Mouse (Mus musculus): ENCODE data around the gene Mkln1. TPM values are rescaled to one million over a fixed set of nuclear protein-coding genes. Genes with fewer than 3 reads are reported as not detected.

Mkln1 gene
- polyA plus RNA-seq, 1 experiment: 40.7 TPM

GRCm38 (mm10) chr6:31522478-31522877, 123.9 kb downstream of the Mkln1 start:
- no peak for TF ChIP-seq POLR2A (IDR thresholded peaks at IDR 0.05; ENCODE audit: control insufficient read depth, low read depth, low read length)
- TF ChIP-seq CTCF (IDR thresholded peaks at IDR 0.05; ENCODE audit: control insufficient read depth, insufficient read depth, insufficient replicate concordance, low read depth, low read length): no peak
- no peaks in the 10 kb centered on the region for H3K27me3 ChIP-seq (ENCODE audit: control insufficient read depth, insufficient read depth, low read length)
- no peak overlapping the region for H3K4me3 ChIP-seq (ENCODE audit: control insufficient read depth, low read depth, low read length)
- H3K36me3 ChIP-seq (ENCODE audit: control insufficient read depth, insufficient read depth, low read length): no peaks in the 10 kb centered on the region
- H3K27ac ChIP-seq (ENCODE audit: control insufficient read depth, insufficient read depth, low read depth, low read length): no peak overlapping the region
- H3K4me1 ChIP-seq (ENCODE audit: control insufficient read depth, insufficient read depth, low read length): peaks cover 3% of the 10 kb centered on the region; the same call in 1 of the 2 replicates

GRCm38 (mm10) chr6:31523039-31523438, 124.5 kb downstream of the Mkln1 start:
- no peaks in the 10 kb centered on the region for H3K36me3 ChIP-seq (ENCODE audit: control insufficient read depth, insufficient read depth, low read length)
- H3K27ac ChIP-seq (ENCODE audit: control insufficient read depth, insufficient read depth, low read depth, low read length): no peak overlapping the region
- H3K27me3 ChIP-seq (ENCODE audit: control insufficient read depth, insufficient read depth, low read length): no peaks in the 10 kb centered on the region

GRCm38 (mm10) chr6:31523657-31524056, 125.1 kb downstream of the Mkln1 start:
- Histone ChIP-seq H3K4me3 (ENCODE audit: control insufficient read depth, low read depth, low read length) (no peak overlapping the region), H3K27ac (ENCODE audit: control insufficient read depth, insufficient read depth, low read depth, low read length) (no peak overlapping the region), H3K27me3 (ENCODE audit: control insufficient read depth, insufficient read depth, low read length) (no peaks in the 10 kb centered on the region), H3K4me1 (ENCODE audit: control insufficient read depth, insufficient read depth, low read length) (no peaks in the 10 kb centered on the region), H3K36me3 (ENCODE audit: control insufficient read depth, insufficient read depth, low read length) (no peaks in the 10 kb centered on the region)
- TF ChIP-seq POLR2A (IDR thresholded peaks at IDR 0.05; ENCODE audit: control insufficient read depth, low read depth, low read length): no peak

More at GRCm38 (mm10) chr6:31523039-31523438, 124.5 kb downstream of the Mkln1 start:
- Histone ChIP-seq H3K4me3 (ENCODE audit: control insufficient read depth, low read depth, low read length) (no peak overlapping the region), H3K4me1 (ENCODE audit: control insufficient read depth, insufficient read depth, low read length) (no peaks in the 10 kb centered on the region)
- TF ChIP-seq POLR2A (IDR thresholded peaks at IDR 0.05; ENCODE audit: control insufficient read depth, low read depth, low read length) (no peak), CTCF (IDR thresholded peaks at IDR 0.05; ENCODE audit: control insufficient read depth, insufficient read depth, insufficient replicate concordance, low read depth, low read length) (no peak)

GRCm38 (mm10) chr6:31524121-31524520, 125.6 kb downstream of the Mkln1 start:
- Histone ChIP-seq H3K27ac (ENCODE audit: control insufficient read depth, insufficient read depth, low read depth, low read length) (no peak overlapping the region), H3K4me3 (ENCODE audit: control insufficient read depth, low read depth, low read length) (no peak overlapping the region), H3K36me3 (ENCODE audit: control insufficient read depth, insufficient read depth, low read length) (no peaks in the 10 kb centered on the region), H3K4me1 (ENCODE audit: control insufficient read depth, insufficient read depth, low read length) (no peaks in the 10 kb centered on the region), H3K27me3 (ENCODE audit: control insufficient read depth, insufficient read depth, low read length) (no peaks in the 10 kb centered on the region)
- TF ChIP-seq POLR2A (IDR thresholded peaks at IDR 0.05; ENCODE audit: control insufficient read depth, low read depth, low read length) (no peak), CTCF (IDR thresholded peaks at IDR 0.05; ENCODE audit: control insufficient read depth, insufficient read depth, insufficient replicate concordance, low read depth, low read length) (no peak)

- TF ChIP-seq POLR2A (IDR thresholded peaks at IDR 0.05; ENCODE audit: control insufficient read depth, low read depth, low read length) (no peak), CTCF (IDR thresholded peaks at IDR 0.05; ENCODE audit: control insufficient read depth, insufficient read depth, insufficient replicate concordance, low read depth, low read length) (no peak)
- Histone ChIP-seq H3K4me3 (ENCODE audit: control insufficient read depth, low read depth, low read length) (no peak overlapping the region), H3K27me3 (ENCODE audit: control insufficient read depth, insufficient read depth, low read length) (no peaks in the 10 kb centered on the region), H3K27ac (ENCODE audit: control insufficient read depth, insufficient read depth, low read depth, low read length) (no peak overlapping the region), H3K36me3 (ENCODE audit: control insufficient read depth, insufficient read depth, low read length) (no peaks in the 10 kb centered on the region), H3K4me1 (ENCODE audit: control insufficient read depth, insufficient read depth, low read length) (no peaks in the 10 kb centered on the region)
Observed at GRCm38 (mm10) chr6:31524647-31525046, 126.1 kb downstream of the Mkln1 start.

GRCm38 (mm10) chr6:31525231-31525900, 126.8 kb downstream of the Mkln1 start:
- TF ChIP-seq CTCF (IDR thresholded peaks at IDR 0.05; ENCODE audit: control insufficient read depth, insufficient read depth, insufficient replicate concordance, low read depth, low read length) (peak; percentile 81; the same call in 1 of the 2 replicates), POLR2A (IDR thresholded peaks at IDR 0.05; ENCODE audit: control insufficient read depth, low read depth, low read length) (no peak)
- no peaks in the 10 kb centered on the region for H3K36me3 ChIP-seq (ENCODE audit: control insufficient read depth, insufficient read depth, low read length)
- H3K4me1 ChIP-seq (ENCODE audit: control insufficient read depth, insufficient read depth, low read length): no peaks in the 10 kb centered on the region
- H3K4me3 ChIP-seq (ENCODE audit: control insufficient read depth, low read depth, low read length): no peak overlapping the region
- no peak overlapping the region for H3K27ac ChIP-seq (ENCODE audit: control insufficient read depth, insufficient read depth, low read depth, low read length)
- no peaks in the 10 kb centered on the region for H3K27me3 ChIP-seq (ENCODE audit: control insufficient read depth, insufficient read depth, low read length)

GRCm38 (mm10) chr6:31526929-31527328, 128.4 kb downstream of the Mkln1 start:
- H3K36me3 ChIP-seq (ENCODE audit: control insufficient read depth, insufficient read depth, low read length): no peaks in the 10 kb centered on the region
- H3K4me1 ChIP-seq (ENCODE audit: control insufficient read depth, insufficient read depth, low read length): no peaks in the 10 kb centered on the region
- TF ChIP-seq CTCF (IDR thresholded peaks at IDR 0.05; ENCODE audit: control insufficient read depth, insufficient read depth, insufficient replicate concordance, low read depth, low read length): no peak
- TF ChIP-seq POLR2A (IDR thresholded peaks at IDR 0.05; ENCODE audit: control insufficient read depth, low read depth, low read length): no peak

More at GRCm38 (mm10) chr6:31526929-31527328, 128.4 kb downstream of the Mkln1 start:
- H3K4me3 ChIP-seq (ENCODE audit: control insufficient read depth, low read depth, low read length): no peak overlapping the region
- H3K27ac ChIP-seq (ENCODE audit: control insufficient read depth, insufficient read depth, low read depth, low read length): no peak overlapping the region
- H3K27me3 ChIP-seq (ENCODE audit: control insufficient read depth, insufficient read depth, low read length): no peaks in the 10 kb centered on the region

All from testis, adult 2 months (tissue).